Mouse (Mus musculus): Measurements from ENCODE around the gene Ly6g5b.

Ly6g5b gene

GRCm38 (mm10) chr17:35115046-35116019, at the start of gene Ly6g5b:
Gene Ly6g5b, minus strand, starts transcription at chr17:35115428.
- no peak for DNase-seq (ENCODE audit: low spot score)

- no peak for DNase-seq (ENCODE audit: low spot score)
These were observed 49.0 kb upstream of the Ly6g5b start for GRCm38 (mm10) chr17:35164218-35164567.

GRCm38 (mm10) chr17:35163326-35164081, 48.3 kb upstream of the Ly6g5b start:
- no peak for DNase-seq (ENCODE audit: low spot score)

- no peak for DNase-seq (ENCODE audit: low spot score)
These were observed 47.5 kb upstream of the Ly6g5b start for GRCm38 (mm10) chr17:35162730-35163129.

- no peak for DNase-seq (ENCODE audit: low spot score)
These were observed 46.9 kb upstream of the Ly6g5b start for GRCm38 (mm10) chr17:35162121-35162520.

GRCm38 (mm10) chr17:35161421-35161820, 46.2 kb upstream of the Ly6g5b start:
- no peak for DNase-seq (ENCODE audit: low spot score)

GRCm38 (mm10) chr17:35159638-35160037, 44.4 kb upstream of the Ly6g5b start:
- no peak for DNase-seq (ENCODE audit: low spot score)

GRCm38 (mm10) chr17:35158850-35159593, 43.8 kb upstream of the Ly6g5b start:
- no peak for DNase-seq (ENCODE audit: low spot score)

- no peak for DNase-seq (ENCODE audit: low spot score)
These were observed 42.5 kb upstream of the Ly6g5b start for GRCm38 (mm10) chr17:35157661-35158175.

GRCm38 (mm10) chr17:35157254-35157653, 42.0 kb upstream of the Ly6g5b start:
- no peak for DNase-seq (ENCODE audit: low spot score)

- no peak for DNase-seq (ENCODE audit: low spot score)
These were observed 41.4 kb upstream of the Ly6g5b start for GRCm38 (mm10) chr17:35156461-35157200.

- DNase-seq (ENCODE audit: low spot score), result no peak
These were observed 40.2 kb upstream of the Ly6g5b start for GRCm38 (mm10) chr17:35155451-35155850.

GRCm38 (mm10) chr17:35154616-35155015, 39.4 kb upstream of the Ly6g5b start:
- no peak for DNase-seq (ENCODE audit: low spot score)

- DNase-seq (ENCODE audit: low spot score), result no peak
These were observed 38.7 kb upstream of the Ly6g5b start for GRCm38 (mm10) chr17:35153931-35154330.

GRCm38 (mm10) chr17:35153077-35153476, 37.8 kb upstream of the Ly6g5b start:
- DNase-seq (ENCODE audit: low spot score), result no peak

- no peak for DNase-seq (ENCODE audit: low spot score)
These were observed 36.9 kb upstream of the Ly6g5b start for GRCm38 (mm10) chr17:35152121-35152520.

GRCm38 (mm10) chr17:35147922-35148639, 32.9 kb upstream of the Ly6g5b start:
- no peak for DNase-seq (ENCODE audit: low spot score)

GRCm38 (mm10) chr17:35147348-35147747, 32.1 kb upstream of the Ly6g5b start:
- no peak for DNase-seq (ENCODE audit: low spot score)

- DNase-seq (ENCODE audit: low spot score), result no peak
These were observed 30.9 kb upstream of the Ly6g5b start for GRCm38 (mm10) chr17:35146139-35146538.

GRCm38 (mm10) chr17:35141971-35142370, 26.7 kb upstream of the Ly6g5b start:
- DNase-seq (ENCODE audit: low spot score), result no peak

Measured in urinary bladder, postnatal 10 days (tissue).